Mouse (Mus musculus): ENCODE measurements around the gene Fam19a2. TPM values are rescaled to one million over a fixed set of nuclear protein-coding genes. Genes with fewer than 3 reads are reported as not detected.

Fam19a2 gene
- polyA plus RNA-seq, 2 experiments from 2014 or later, result not detected

DNA sequence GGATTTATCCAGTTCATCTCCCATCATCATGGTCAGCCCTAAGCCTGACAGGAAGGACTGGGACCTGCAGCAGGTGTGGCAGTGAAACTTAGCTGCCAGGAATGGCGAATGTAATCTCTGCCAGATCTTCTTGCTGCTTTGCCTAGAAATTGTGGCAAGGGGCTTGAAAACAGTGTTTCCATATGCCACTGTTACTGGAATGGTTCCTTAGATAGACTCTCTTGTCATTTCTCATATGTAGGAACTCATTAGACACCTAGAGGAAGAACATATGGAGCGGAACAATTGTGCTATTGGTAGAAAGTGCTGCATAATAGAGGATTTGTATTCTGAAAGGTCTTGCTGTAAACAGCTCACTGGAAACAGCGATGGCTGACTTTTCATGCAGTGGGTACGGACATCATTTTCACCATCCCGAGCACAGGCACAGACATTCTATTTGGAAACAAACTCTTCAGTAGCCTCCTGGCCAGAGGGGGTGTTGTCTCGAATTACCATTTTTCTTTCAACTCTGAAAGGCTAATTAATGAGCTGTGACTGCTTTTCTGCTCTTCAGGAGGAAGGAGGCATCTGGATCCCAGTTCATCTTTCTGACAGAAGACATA is 488.0 kb downstream of the Fam19a2 start:
- no peak for ATAC-seq

DNA sequence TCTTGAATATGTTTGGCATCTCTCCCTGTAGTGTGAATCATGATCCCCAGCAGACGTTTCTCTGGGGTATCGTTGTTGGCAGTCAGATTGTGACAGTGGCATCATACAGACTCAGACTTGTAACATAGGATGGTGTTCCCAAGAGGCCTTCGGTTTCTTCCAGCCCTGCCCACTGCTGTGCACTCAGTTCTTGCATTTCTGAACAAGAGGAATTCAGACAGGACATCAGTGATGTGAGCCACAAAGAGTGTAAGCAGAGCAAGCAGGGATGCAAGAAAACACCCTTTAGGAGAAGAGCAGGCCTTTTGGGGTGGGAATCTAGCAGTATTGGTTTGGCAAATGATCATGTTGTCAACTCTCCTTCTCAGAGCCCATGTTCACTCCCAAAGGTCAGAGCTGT is 489.0 kb downstream of the Fam19a2 start:
- ATAC-seq, result no peak

DNA sequence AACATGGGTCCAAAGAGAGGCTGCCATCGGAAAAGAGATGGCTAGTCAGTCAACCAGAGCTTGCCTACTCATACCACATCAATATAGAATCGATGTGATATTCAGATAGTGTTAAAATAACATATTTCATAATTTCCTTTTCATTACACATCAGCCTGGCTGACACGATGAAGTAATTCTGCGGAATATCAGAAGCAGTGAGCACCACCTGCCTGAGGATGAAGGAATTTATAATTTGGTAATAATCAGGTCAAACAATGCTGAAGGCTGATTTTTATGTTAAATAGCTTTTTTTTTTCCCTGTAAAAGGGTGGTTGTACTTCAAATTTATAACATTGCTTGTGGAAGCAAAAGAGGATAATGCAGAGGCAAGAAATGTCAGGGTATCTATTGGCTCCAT is 490.2 kb downstream of the Fam19a2 start:
- ATAC-seq, result no peak

DNA sequence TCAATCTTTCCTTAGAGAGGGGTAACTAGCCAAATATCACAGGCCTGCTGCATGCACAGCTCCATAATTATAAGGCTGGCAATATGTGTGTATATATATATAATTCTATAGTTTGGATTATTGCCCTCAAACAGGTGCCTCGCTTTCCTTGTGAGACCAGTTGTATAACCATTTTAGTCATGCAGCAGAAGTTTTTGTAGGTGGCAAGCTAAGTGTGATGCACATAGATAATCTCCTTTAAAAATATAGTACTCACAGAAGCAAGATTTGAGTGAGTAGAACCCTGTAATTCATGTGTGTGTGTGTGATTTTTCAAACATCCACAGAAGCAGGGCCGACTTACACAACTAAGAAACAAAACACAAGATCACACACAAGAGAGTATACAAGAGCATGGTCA is 525.6 kb downstream of the Fam19a2 start:
- no peak for ATAC-seq

Other genes starting within 250 kb of the Fam19a2 start
- gene Mon2, start 187.5 kb upstream of the Fam19a2 start, polyA plus RNA-seq (2017; shearing (Covaris generic)), result 10 to 100 TPM; 17.2 to 22.6 TPM
- 100 to 1,000 TPM; 114 to 147 TPM for gene Usp15, start 67.0 kb upstream of the Fam19a2 start, polyA plus RNA-seq (2017; shearing (Covaris generic))

Measured in activated CD4-positive, CD25-positive, alpha-beta regulatory T cell, adult 4 months (primary cell).